Mouse (Mus musculus) adrenal gland, postnatal 10 days (tissue): ENCODE results near the gene Disc1. TPM values are rescaled to one million over a fixed set of nuclear protein-coding genes. Genes with fewer than 3 reads are reported as not detected.
A peak's percentile ranks its signal among the peaks of the same experiment; 100 is the strongest.

Experiments
- DNase-seq: peaks from one replicate; pipeline ENCODE4 v3.0.0; 2021; ENCODE audit warnings: mixed read lengths
- total RNA-seq, 2 experiments: library from RNA; stranded (reverse); gene quantifications; 2 replicates each; pipeline ENCODE4 v1.2.3; 2021

The Disc1 gene
- total RNA-seq, 2 experiments from 2014 or later: 3.6 TPM

GRCm38 (mm10) chr8:125066913-125067595 is 13.1 kb downstream of the Disc1 start:
- peak; percentile 70 for DNase-seq

GRCm38 (mm10) chr8:125067596-125067960 is 13.6 kb downstream of the Disc1 start:
- peak; percentile 59 for DNase-seq

- DNase-seq: no peak
Observed at GRCm38 (mm10) chr8:125068146-125068905, 14.3 kb downstream of the Disc1 start.

GRCm38 (mm10) chr8:125069304-125069703 is 15.3 kb downstream of the Disc1 start:
- DNase-seq: no peak

GRCm38 (mm10) chr8:125069733-125070132 is 15.7 kb downstream of the Disc1 start:
- DNase-seq: no peak

GRCm38 (mm10) chr8:125074141-125074540 is 20.1 kb downstream of the Disc1 start:
- peak; percentile 58 for DNase-seq

- peak; percentile 41 for DNase-seq
Observed at GRCm38 (mm10) chr8:125074581-125074980, 20.6 kb downstream of the Disc1 start.

GRCm38 (mm10) chr8:125075389-125075788 is 21.4 kb downstream of the Disc1 start:
- no peak for DNase-seq

GRCm38 (mm10) chr8:125077326-125077725 is 23.3 kb downstream of the Disc1 start:
- DNase-seq: no peak

GRCm38 (mm10) chr8:125078771-125079384 is 24.9 kb downstream of the Disc1 start:
- peak; percentile 82 for DNase-seq

- DNase-seq: no peak
Observed at GRCm38 (mm10) chr8:125080388-125081344, 26.7 kb downstream of the Disc1 start.

GRCm38 (mm10) chr8:125083746-125084145 is 29.8 kb downstream of the Disc1 start:
- peak; percentile 81 for DNase-seq

- no peak for DNase-seq
Observed at GRCm38 (mm10) chr8:125084523-125084922, 30.5 kb downstream of the Disc1 start.

- peak; percentile 71 for DNase-seq
Observed at GRCm38 (mm10) chr8:125090889-125091740, 37.1 kb downstream of the Disc1 start.

- DNase-seq: no peak
Observed at GRCm38 (mm10) chr8:125097140-125097539, 43.1 kb downstream of the Disc1 start.

- DNase-seq: peak; percentile 77
Observed at GRCm38 (mm10) chr8:125098050-125098449, 44.1 kb downstream of the Disc1 start.

- DNase-seq: peak; percentile 50
Observed at GRCm38 (mm10) chr8:125102303-125102702, 48.3 kb downstream of the Disc1 start.

- DNase-seq: no peak
Observed at GRCm38 (mm10) chr8:125113171-125113570, 59.2 kb downstream of the Disc1 start.

GRCm38 (mm10) chr8:125113831-125114230 is 59.8 kb downstream of the Disc1 start:
- DNase-seq: no peak

GRCm38 (mm10) chr8:125115321-125115720 is 61.3 kb downstream of the Disc1 start:
- DNase-seq: no peak

GRCm38 (mm10) chr8:125116616-125117015 is 62.6 kb downstream of the Disc1 start:
- peak; percentile 74 for DNase-seq
